27 mouse cellular contexts compared by ENCODE assay signal in the genomic region with DNA sequence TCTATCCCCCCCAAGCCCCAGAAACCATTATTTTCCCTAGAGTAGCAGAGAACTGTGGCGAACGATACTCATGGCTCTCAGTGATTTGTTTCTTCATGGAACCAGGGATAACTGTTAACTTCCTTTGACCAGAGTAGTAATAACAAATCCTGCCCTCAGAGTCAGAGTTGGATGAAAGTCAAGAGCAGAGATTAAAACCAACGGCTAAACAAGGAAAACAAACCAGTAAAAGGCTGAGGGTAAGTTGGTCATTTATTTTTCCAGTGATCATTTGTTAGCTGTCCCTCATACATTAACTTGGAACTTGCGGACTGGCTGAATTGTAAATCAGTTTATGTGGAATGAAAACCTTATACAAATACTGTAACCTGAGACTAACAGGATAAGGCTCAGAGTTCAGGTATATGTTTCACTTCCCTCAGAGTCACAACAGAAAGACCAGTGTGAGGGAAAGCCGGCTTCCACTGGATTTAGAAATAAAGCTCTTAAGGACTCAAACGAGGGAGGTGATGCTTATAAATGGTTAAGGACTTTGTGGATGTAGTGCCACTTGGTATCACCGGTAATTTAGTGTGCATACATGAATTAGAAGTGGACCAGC. TPM values are rescaled to one million over a fixed set of nuclear protein-coding genes. Genes with fewer than 3 reads are reported as not detected.
DNase-seq lines count a peak whose midpoint lies in the region; ATAC-seq and TF ChIP-seq lines count a peak whose summit lies in the region.
"Had no signal": no experiment of that assay in that cellular context is flagged by ENCODE, and none has a peak within 500 bp of the region (broad histone marks: within the 10 kb centered on the region; RNA-seq: fewer than 3 reads in every experiment).

No protein-coding gene starts in this region.

- no peak overlapping the region for H3K27ac ChIP-seq in embryonic facial prominence, embryonic 11.5 days (replicated peaks; ENCODE audit: low read depth, low read length)
- no peak overlapping the region for H3K27ac ChIP-seq in embryonic facial prominence, embryonic 10.5 days (replicated peaks)
- no peak overlapping the region; the same call in 1 of the 2 replicates for H3K27ac ChIP-seq in kidney, adult 2 months (ENCODE audit: insufficient read depth, low read depth, low read length)
- no peak overlapping the region for H3K27ac ChIP-seq in embryonic facial prominence, embryonic 14.5 days (replicated peaks; ENCODE audit: low read depth, low read length)
- H3K27ac ChIP-seq in kidney, postnatal 0 days = no peak overlapping the region; the same call in 1 of the 2 replicates
- no peak overlapping the region for H3K27ac ChIP-seq in limb, embryonic 10.5 days
- H3K27ac ChIP-seq: embryonic facial prominence, embryonic 13.5 days; forebrain, embryonic 10.5 days; forebrain, embryonic 13.5 days; gastrocnemius, adult 2 months; heart, embryonic 13.5 days; hindbrain, embryonic 14.5 days; hindbrain, postnatal 0 days had no signal

- 67% methylated on average over 7 of the region's 7 CpGs for WGBS in embryonic facial prominence, embryonic 11.5 days
- 75% methylated on average over 7 of the region's 7 CpGs for WGBS in embryonic facial prominence, embryonic 10.5 days
- 25% methylated on average over 7 of the region's 7 CpGs for WGBS in kidney, adult 2 months
- 53% methylated on average over 7 of the region's 7 CpGs for WGBS in embryonic facial prominence, embryonic 14.5 days
- 30% methylated on average over 7 of the region's 7 CpGs for WGBS in kidney, postnatal 0 days
- WGBS in limb, embryonic 10.5 days = 87% methylated on average over 7 of the region's 7 CpGs

- ATAC-seq in embryonic facial prominence, embryonic 11.5 days (replicated peaks; ENCODE audit: insufficient number of reproducible peaks, low FRiP score, low TSS enrichment, low read depth) = no peak
- no peak for ATAC-seq in embryonic facial prominence, embryonic 14.5 days (ENCODE audit: low read depth)
- ATAC-seq in kidney, postnatal 0 days (replicated peaks; ENCODE audit: low FRiP score, low read depth) = 0 out of 2 replicates have a peak, but pooled peaks have one; percentile 17
- ATAC-seq: activated CD4-positive, CD25-positive, alpha-beta regulatory T cell, adult 4 months; forebrain, embryonic 13.5 days; forebrain, postnatal 0 days; hindbrain, postnatal 0 days had no signal

- no peak overlapping the region for H3K9ac ChIP-seq in embryonic facial prominence, embryonic 11.5 days (replicated peaks; ENCODE audit: low read length)
- H3K9ac ChIP-seq in embryonic facial prominence, embryonic 14.5 days (ENCODE audit: low read depth, low read length) = no peak overlapping the region
- no peak overlapping the region for H3K9ac ChIP-seq in kidney, postnatal 0 days (ENCODE audit: low read depth, low read length)
- H3K9ac ChIP-seq: embryonic facial prominence, embryonic 13.5 days; forebrain, embryonic 13.5 days; forebrain, postnatal 0 days; heart, embryonic 13.5 days; hindbrain, embryonic 14.5 days had no signal

- peak; percentile 18 for DNase-seq in embryonic facial prominence, embryonic 11.5 days (ENCODE audit: low spot score)
- DNase-seq in embryonic facial prominence, embryonic 10.5 days (ENCODE audit: low spot score) = no peak
- peak; percentile 79 for DNase-seq in kidney, adult 2 months
- DNase-seq in kidney, adult 18-20 months = no peak
- DNase-seq in embryonic facial prominence, embryonic 14.5 days (ENCODE audit: low spot score) = peak; percentile 2
- DNase-seq in kidney, postnatal 0 days (ENCODE audit: low spot score) = peak; percentile 24
- DNase-seq in limb, embryonic 10.5 days (ENCODE audit: low spot score) = no peak
- no peak for DNase-seq in urinary bladder, postnatal 36 days (ENCODE audit: low spot score in 2 of 2)
- DNase-seq: adrenal gland, adult 8-10 months; adrenal gland, postnatal 36 days; cerebellum, adult 18-20 months; cerebellum, adult 9-10 months; cerebellum, postnatal 14 days; forebrain, postnatal 0 days; gastrocnemius, adult 2 months; gastrocnemius, postnatal 14 days; heart, adult 18-20 months; heart, postnatal 14 days; heart, postnatal 4 days had no signal

- no peaks in the 10 kb centered on the region for H3K36me3 ChIP-seq in embryonic facial prominence, embryonic 11.5 days (replicated peaks; ENCODE audit: control insufficient read depth, insufficient read depth, low read depth, low read length)
- no peaks in the 10 kb centered on the region for H3K36me3 ChIP-seq in embryonic facial prominence, embryonic 10.5 days (replicated peaks)
- H3K36me3 ChIP-seq in kidney, adult 2 months (ENCODE audit: control insufficient read depth, insufficient read depth, low read length) = no peaks in the 10 kb centered on the region
- no peaks in the 10 kb centered on the region for H3K36me3 ChIP-seq in embryonic facial prominence, embryonic 14.5 days (ENCODE audit: control insufficient read depth, insufficient read depth, low read length)
- no peaks in the 10 kb centered on the region for H3K36me3 ChIP-seq in kidney, postnatal 0 days (ENCODE audit: insufficient read depth, low read length)
- no peaks in the 10 kb centered on the region for H3K36me3 ChIP-seq in limb, embryonic 10.5 days
- H3K36me3 ChIP-seq: embryonic facial prominence, embryonic 13.5 days; forebrain, embryonic 10.5 days; heart, embryonic 13.5 days had no signal

- H3K9me3 ChIP-seq in embryonic facial prominence, embryonic 11.5 days (replicated peaks; ENCODE audit: control insufficient read depth, low read length) = no peaks in the 10 kb centered on the region
- no peaks in the 10 kb centered on the region for H3K9me3 ChIP-seq in embryonic facial prominence, embryonic 10.5 days
- no peaks in the 10 kb centered on the region for H3K9me3 ChIP-seq in embryonic facial prominence, embryonic 14.5 days (ENCODE audit: control insufficient read depth, low read length)
- H3K9me3 ChIP-seq in kidney, postnatal 0 days (replicated peaks; ENCODE audit: low read length) = no peaks in the 10 kb centered on the region
- no peaks in the 10 kb centered on the region for H3K9me3 ChIP-seq in limb, embryonic 10.5 days (replicated peaks)
- H3K9me3 ChIP-seq: embryonic facial prominence, embryonic 13.5 days; forebrain, embryonic 10.5 days; forebrain, embryonic 13.5 days had no signal

- no peak for TF ChIP-seq CTCF in kidney, adult 2 months (conservative IDR thresholded peaks at IDR 0.05; ENCODE audit: insufficient read depth, insufficient read length, low read depth, low read length)
- TF ChIP-seq CTCF in kidney, postnatal 0 days (IDR thresholded peaks at IDR 0.05; ENCODE audit: low read depth) = no peak

- H3K4me2 ChIP-seq in embryonic facial prominence, embryonic 11.5 days (ENCODE audit: low read depth, low read length) = no peak overlapping the region
- H3K4me2 ChIP-seq in embryonic facial prominence, embryonic 14.5 days (ENCODE audit: low read depth, low read length) = no peak overlapping the region
- no peak overlapping the region for H3K4me2 ChIP-seq in kidney, postnatal 0 days (ENCODE audit: low read length)
- H3K4me2 ChIP-seq: embryonic facial prominence, embryonic 13.5 days; forebrain, embryonic 13.5 days; heart, embryonic 13.5 days; hindbrain, embryonic 14.5 days had no signal

- no peak overlapping the region for H3K4me3 ChIP-seq in embryonic facial prominence, embryonic 11.5 days (ENCODE audit: low read depth, low read length)
- H3K4me3 ChIP-seq in embryonic facial prominence, embryonic 10.5 days = no peak overlapping the region
- no peak overlapping the region for H3K4me3 ChIP-seq in kidney, adult 2 months (ENCODE audit: insufficient read depth, low read depth, low read length)
- H3K4me3 ChIP-seq in embryonic facial prominence, embryonic 14.5 days (ENCODE audit: low read depth, low read length) = no peak overlapping the region
- no peak overlapping the region for H3K4me3 ChIP-seq in kidney, postnatal 0 days (replicated peaks; ENCODE audit: low read depth, low read length)
- H3K4me3 ChIP-seq in limb, embryonic 10.5 days = no peak overlapping the region
- H3K4me3 ChIP-seq: embryonic facial prominence, embryonic 13.5 days; forebrain, embryonic 10.5 days; forebrain, embryonic 13.5 days; gastrocnemius, adult 2 months; heart, embryonic 13.5 days had no signal

- no peaks in the 10 kb centered on the region for H3K27me3 ChIP-seq in embryonic facial prominence, embryonic 11.5 days (ENCODE audit: control insufficient read depth, insufficient read depth, low read length)
- no peaks in the 10 kb centered on the region for H3K27me3 ChIP-seq in embryonic facial prominence, embryonic 10.5 days (replicated peaks; ENCODE audit: low read depth, poor library complexity, severe bottlenecking)
- H3K27me3 ChIP-seq in kidney, adult 2 months (replicated peaks; ENCODE audit: control insufficient read depth, insufficient read depth, low read length) = no peaks in the 10 kb centered on the region
- no peaks in the 10 kb centered on the region for H3K27me3 ChIP-seq in embryonic facial prominence, embryonic 14.5 days (replicated peaks; ENCODE audit: control insufficient read depth, insufficient read depth, low read length)
- no peaks in the 10 kb centered on the region for H3K27me3 ChIP-seq in kidney, postnatal 0 days (ENCODE audit: insufficient read depth, low read length)
- no peaks in the 10 kb centered on the region for H3K27me3 ChIP-seq in limb, embryonic 10.5 days (ENCODE audit: low read depth, poor library complexity, severe bottlenecking)
- H3K27me3 ChIP-seq: embryonic facial prominence, embryonic 13.5 days; forebrain, embryonic 13.5 days; heart, embryonic 13.5 days had no signal

- H3K4me1 ChIP-seq in embryonic facial prominence, embryonic 11.5 days (ENCODE audit: control insufficient read depth, insufficient read depth, low read length) = no peaks in the 10 kb centered on the region
- H3K4me1 ChIP-seq in embryonic facial prominence, embryonic 10.5 days = no peaks in the 10 kb centered on the region
- peaks cover 5% of the 10 kb centered on the region; the same call in 1 of the 2 replicates for H3K4me1 ChIP-seq in kidney, adult 2 months (ENCODE audit: control insufficient read depth, insufficient read depth, low read length)
- no peaks in the 10 kb centered on the region for H3K4me1 ChIP-seq in embryonic facial prominence, embryonic 14.5 days (ENCODE audit: control insufficient read depth, insufficient read depth, low read length)
- no peaks in the 10 kb centered on the region for H3K4me1 ChIP-seq in kidney, postnatal 0 days (replicated peaks; ENCODE audit: insufficient read depth, low read length)
- H3K4me1 ChIP-seq in limb, embryonic 10.5 days = no peaks in the 10 kb centered on the region
- H3K4me1 ChIP-seq: embryonic facial prominence, embryonic 13.5 days; forebrain, embryonic 10.5 days; forebrain, embryonic 13.5 days; heart, embryonic 13.5 days had no signal

- no peak for TF ChIP-seq POLR2A in kidney, adult 2 months (IDR thresholded peaks at IDR 0.05; ENCODE audit: low read depth, low read length)

RNA-seq across cellular contexts. Expression of gene Utp20, which starts 22.4 kb away (rescaled TPM):
- polyA plus RNA-seq in embryonic facial prominence, embryonic 11.5 days (2014; fragmentation: Nextera tagmentation; extraction: Ambion mirVana) = 23.7 and 26.0 TPM in 2 replicates
- 26.4 and 27.1 TPM in 2 replicates for polyA plus RNA-seq in embryonic facial prominence, embryonic 10.5 days (2016; fragmentation: Nextera tagmentation; extraction: Ambion mirVana)
- polyA plus RNA-seq in kidney, adult 2 months (2012; rRNA removed) = 10.9 and 14.2 TPM in 2 replicates
- 17.5 and 19.5 TPM in 2 replicates for polyA plus RNA-seq in embryonic facial prominence, embryonic 14.5 days (2014; fragmentation: Nextera tagmentation; extraction: Ambion mirVana)
- polyA plus RNA-seq in kidney, postnatal 0 days (2015; fragmentation: Nextera tagmentation; extraction: Ambion mirVana) = 12.4 and 14.7 TPM in 2 replicates
- polyA plus RNA-seq in limb, embryonic 10.5 days (2016; fragmentation: Nextera tagmentation; extraction: Ambion mirVana) = 25.8 and 27.7 TPM in 2 replicates

RNA-seq across cellular contexts. Expression of gene Slc5a8, which starts 36.8 kb away (rescaled TPM):
- polyA plus RNA-seq in embryonic facial prominence, embryonic 11.5 days (2014; fragmentation: Nextera tagmentation; extraction: Ambion mirVana) = 0.10 and 0.13 TPM in 2 replicates
- 0.08 TPM in 1 of 2 replicates, not detected in the other for polyA plus RNA-seq in embryonic facial prominence, embryonic 10.5 days (2016; fragmentation: Nextera tagmentation; extraction: Ambion mirVana)
- polyA plus RNA-seq in kidney, adult 2 months (2012; rRNA removed) = 25.3 and 25.5 TPM in 2 replicates
- polyA plus RNA-seq in embryonic facial prominence, embryonic 14.5 days (2014; fragmentation: Nextera tagmentation; extraction: Ambion mirVana) = 0.34 and 0.68 TPM in 2 replicates
- 39.2 and 43.2 TPM in 2 replicates for polyA plus RNA-seq in kidney, postnatal 0 days (2015; fragmentation: Nextera tagmentation; extraction: Ambion mirVana)
- 0.08 and 0.14 TPM in 2 replicates for polyA plus RNA-seq in limb, embryonic 10.5 days (2016; fragmentation: Nextera tagmentation; extraction: Ambion mirVana)
- polyA plus RNA-seq: activated CD4-positive, CD25-positive, alpha-beta regulatory T cell, adult 4 months; forebrain, embryonic 13.5 days; heart, embryonic 13.5 days; hindbrain, embryonic 11.5 days had no signal

Comparison
In these comparisons a context has a peak if more than half of its experiments do, and no peak if none do; other contexts are left out.
1. DNase-seq: peak in embryonic facial prominence, embryonic 11.5 days (single experiment), kidney, adult 2 months (single experiment), embryonic facial prominence, embryonic 14.5 days (single experiment) and kidney, postnatal 0 days (single experiment); none in embryonic facial prominence, embryonic 10.5 days (single experiment), kidney, adult 18-20 months (single experiment), limb, embryonic 10.5 days (single experiment) and urinary bladder, postnatal 36 days (0 of 2).
2. RNA of gene Slc5a8, which starts 36.8 kb away (polyA plus RNA-seq): 39.2 to 43.2 TPM in kidney, postnatal 0 days and 25.3 to 25.5 TPM in kidney, adult 2 months; 0.34 to 0.68 TPM in embryonic facial prominence, embryonic 14.5 days, 0.08 to 0.14 TPM in limb, embryonic 10.5 days, 0.10 to 0.13 TPM in embryonic facial prominence, embryonic 11.5 days and 0.08 TPM in embryonic facial prominence, embryonic 10.5 days; every median in the first group is over 10 times any median in the second.